Mouse (Mus musculus): Measurements from ENCODE around the gene Kcnk10.
"Not testable (repeated sequence)": the region's sequence is repeated elsewhere in the genome, so short reads cannot be mapped to it uniquely, and the experiment has no call there.

The Kcnk10 gene

DNA sequence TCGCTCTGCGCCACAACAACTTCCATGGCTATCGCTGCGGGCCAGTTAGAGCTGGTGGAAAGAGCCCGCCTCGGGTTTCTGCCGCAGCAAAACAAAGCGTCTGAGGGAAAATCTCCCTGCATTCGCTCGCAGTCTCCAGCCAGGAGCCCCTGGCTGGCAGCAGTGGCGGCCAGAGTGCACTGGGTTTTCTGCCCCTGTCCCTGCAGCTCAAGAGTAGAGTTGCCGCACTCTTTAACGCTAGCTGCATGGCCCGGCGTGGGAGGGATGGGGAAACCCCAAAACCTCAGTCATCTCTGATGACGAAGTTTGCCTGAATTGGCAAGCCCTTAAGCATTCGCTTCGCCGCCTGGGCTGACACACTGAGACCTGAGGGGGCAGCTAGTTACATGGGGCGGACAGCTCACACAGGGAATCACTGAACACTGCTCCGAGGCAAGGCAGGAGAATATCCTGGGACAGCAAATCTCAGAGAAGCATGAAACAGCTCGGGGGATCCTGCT lies at the start of gene Kcnk10:
Gene Kcnk10, minus strand, starts transcription at position 450 of the 500 bp plus-strand sequence.
- peak; percentile 74 for DNase-seq (ENCODE audit: low read depth)

GRCm38 (mm10) chr12:98627392-98628259 lies 49.5 kb upstream of the Kcnk10 start, which contains the start of gene Spata7:
Spata7 (plus strand) TSS chr12:98628157.
- DNase-seq (ENCODE audit: low read depth) = peak; percentile 82

- not testable (repeated sequence) for DNase-seq (ENCODE audit: low read depth)
Observed at GRCm38 (mm10) chr12:98623266-98623665, 45.2 kb upstream of the Kcnk10 start.

GRCm38 (mm10) chr12:98620922-98621321 lies 42.8 kb upstream of the Kcnk10 start:
- DNase-seq (ENCODE audit: low read depth) = not testable (repeated sequence)

GRCm38 (mm10) chr12:98619496-98619895 lies 41.4 kb upstream of the Kcnk10 start:
- DNase-seq (ENCODE audit: low read depth) = no peak

- DNase-seq (ENCODE audit: low read depth) = peak; percentile 10
Observed at GRCm38 (mm10) chr12:98615746-98616145, 37.6 kb upstream of the Kcnk10 start.

DNA sequence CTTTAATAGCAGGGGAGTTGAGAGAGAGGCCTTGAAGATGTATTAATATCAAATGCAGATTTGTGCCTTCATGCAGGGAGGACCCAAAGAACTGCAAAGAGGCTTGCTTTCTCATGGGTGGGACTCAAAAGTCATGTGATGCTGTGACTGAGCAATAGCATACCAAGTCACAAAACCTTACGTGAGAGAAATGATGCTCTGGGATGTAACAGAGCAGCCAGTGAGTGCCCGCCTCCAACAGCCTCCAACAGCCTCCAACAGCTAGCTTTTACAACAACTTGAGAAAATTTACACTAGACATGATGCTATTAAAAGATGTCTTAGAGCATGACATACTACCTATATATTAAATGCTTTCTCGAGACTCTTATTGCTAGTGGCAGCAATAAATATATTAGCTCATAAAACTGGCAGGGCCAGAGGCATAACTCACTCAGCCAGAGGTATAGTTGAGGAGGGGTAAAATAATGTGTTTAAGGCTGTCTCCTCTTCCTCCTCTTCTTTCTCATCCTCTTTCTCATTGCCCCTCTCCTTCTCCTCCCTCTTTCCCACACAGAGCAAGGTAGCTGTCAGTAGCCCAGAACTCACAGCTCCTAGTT lies 36.9 kb upstream of the Kcnk10 start:
- no peak for DNase-seq (ENCODE audit: low read depth)

DNA sequence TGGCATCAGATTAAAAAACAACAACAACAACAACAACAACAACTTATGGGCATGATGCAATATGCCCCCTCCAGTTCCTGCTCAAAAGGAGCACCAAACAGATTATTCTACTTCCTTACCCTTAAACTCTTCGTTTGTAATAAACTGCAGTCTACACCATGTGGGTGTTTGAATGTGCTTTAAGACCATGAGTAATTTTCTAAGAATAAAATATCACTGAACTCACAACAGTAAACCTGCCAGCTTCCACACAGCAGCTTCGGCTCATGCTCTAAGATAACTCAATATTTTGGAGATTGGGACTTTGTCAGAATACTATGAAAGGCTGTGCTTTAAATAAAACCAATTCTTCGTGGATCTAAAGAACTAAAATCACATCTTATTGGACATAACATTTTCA lies 32.2 kb upstream of the Kcnk10 start:
- no peak for DNase-seq (ENCODE audit: low read depth)

GRCm38 (mm10) chr12:98606595-98607290 lies 28.6 kb upstream of the Kcnk10 start:
- no peak for DNase-seq (ENCODE audit: low read depth)

- no peak for DNase-seq (ENCODE audit: low read depth)
Observed at GRCm38 (mm10) chr12:98605264-98605663, 27.2 kb upstream of the Kcnk10 start.

DNA sequence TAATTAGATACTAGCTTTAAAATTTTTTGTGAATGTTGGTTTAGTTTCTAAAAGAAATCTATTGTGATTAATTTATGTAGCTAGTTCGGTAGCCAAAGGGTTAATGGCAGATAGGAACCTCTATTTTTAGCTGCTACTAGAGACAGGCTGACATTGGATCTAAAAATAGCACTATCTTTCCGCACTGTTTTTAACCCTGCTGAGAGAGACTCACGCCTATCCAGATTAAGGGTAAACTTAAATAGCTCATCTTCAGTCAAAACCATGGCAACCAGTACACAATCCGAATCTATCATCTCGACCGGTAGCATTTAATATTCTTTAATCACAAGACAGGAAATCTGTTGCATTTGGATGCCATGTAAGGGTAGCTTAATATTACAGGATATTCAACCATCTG lies 24.0 kb upstream of the Kcnk10 start:
- DNase-seq (ENCODE audit: low read depth) = peak; percentile 19

DNA sequence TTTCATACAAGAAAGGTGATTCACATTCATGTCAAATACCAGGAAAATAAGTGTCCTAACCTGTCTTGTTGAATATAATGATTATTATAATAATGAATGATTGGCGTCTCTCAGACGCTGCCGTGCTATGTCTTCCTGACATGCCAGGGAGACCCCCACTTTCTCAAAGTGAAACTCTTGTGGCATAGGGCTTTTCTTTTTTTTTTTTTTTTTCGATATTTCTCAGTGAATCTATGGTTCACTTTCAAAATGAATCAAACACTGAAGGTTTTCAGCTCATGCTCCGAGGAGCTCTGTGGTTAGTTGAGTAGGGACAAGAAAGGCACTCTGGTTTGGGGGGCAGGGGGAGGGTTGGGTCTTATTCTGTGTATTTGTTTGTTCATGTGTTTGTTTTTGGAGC lies 22.8 kb upstream of the Kcnk10 start:
- peak; percentile 57 for DNase-seq (ENCODE audit: low read depth)

- no peak for DNase-seq (ENCODE audit: low read depth)
Observed at GRCm38 (mm10) chr12:98591016-98591415, 12.9 kb upstream of the Kcnk10 start.

DNA sequence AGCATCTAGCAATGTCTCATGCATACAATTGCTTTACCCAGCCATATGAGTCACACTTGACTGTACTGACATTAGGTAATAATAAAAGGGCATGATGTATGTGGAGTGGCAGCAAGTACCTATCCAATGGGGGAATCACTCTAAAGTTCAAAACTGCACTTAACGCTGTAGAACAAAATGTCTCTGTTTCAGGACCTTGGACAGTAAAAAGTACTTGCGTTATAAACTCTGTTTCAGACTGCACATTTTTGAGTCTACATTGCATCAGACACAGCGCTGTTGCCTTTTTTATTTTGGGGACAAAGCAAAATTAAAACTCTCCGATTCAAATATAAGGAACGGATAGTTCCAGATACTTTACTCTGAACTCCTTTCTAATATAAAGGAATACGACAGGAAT lies 10.5 kb upstream of the Kcnk10 start:
- no peak for DNase-seq (ENCODE audit: low read depth)

DNA sequence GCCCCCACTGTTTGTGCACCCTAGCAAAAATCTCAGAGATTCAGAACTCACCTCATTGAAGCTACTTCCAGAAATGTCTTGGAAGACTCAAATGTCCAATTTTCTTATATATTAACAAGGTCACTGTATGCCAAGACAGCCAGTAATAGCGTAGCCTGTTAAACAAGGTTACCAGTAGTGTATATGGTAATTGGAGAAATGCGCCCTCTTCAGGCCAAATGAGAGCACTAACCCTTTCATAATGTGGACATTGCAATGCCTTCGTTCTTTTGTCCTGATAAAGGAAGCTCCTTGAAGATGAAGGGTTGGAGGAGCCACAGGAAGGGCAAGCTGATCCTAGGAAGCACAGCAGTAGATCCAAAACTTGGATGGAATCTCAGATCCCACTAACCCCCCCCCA lies 7.2 kb upstream of the Kcnk10 start:
- DNase-seq (ENCODE audit: low read depth) = peak; percentile 42

- DNase-seq (ENCODE audit: low read depth) = no peak
Observed at GRCm38 (mm10) chr12:98575942-98576550, 2.1 kb downstream of the Kcnk10 start.

DNA sequence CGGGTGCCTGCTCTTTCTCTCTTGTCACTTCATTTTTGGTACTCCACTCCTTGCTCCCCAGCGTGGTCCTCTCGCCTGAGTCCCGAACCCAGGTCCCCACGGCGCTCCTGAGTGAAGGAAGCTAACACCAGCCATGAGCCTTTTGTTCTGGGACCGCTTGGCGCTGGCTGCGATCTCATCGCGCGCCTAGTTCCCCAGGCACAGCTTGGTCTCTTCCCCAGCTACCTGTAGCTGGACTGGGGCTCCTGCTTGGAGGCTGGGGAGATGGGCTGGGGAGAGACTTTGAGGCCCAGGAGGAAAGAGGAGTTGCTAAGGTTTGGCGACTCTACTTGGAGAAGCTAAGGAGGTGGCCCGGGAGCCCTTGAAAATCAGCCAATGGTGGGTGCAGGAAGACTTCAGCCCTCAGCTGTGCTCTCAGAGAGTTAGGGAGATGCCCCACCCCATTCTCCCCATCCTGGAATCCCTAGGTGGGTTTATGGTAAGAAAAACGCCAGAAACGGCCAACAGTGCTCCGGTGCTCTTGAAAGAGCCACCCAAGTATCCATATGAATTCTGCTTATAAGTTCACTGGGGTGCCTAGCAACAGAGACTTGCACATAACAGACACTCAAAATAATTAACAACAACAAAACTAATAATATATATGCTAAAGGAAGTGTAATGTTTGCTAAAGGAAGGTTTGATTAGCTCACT lies 2.8 kb downstream of the Kcnk10 start:
- DNase-seq (ENCODE audit: low read depth) = no peak

GRCm38 (mm10) chr12:98574353-98575194 lies 3.5 kb downstream of the Kcnk10 start:
- no peak for DNase-seq (ENCODE audit: low read depth)

DNA sequence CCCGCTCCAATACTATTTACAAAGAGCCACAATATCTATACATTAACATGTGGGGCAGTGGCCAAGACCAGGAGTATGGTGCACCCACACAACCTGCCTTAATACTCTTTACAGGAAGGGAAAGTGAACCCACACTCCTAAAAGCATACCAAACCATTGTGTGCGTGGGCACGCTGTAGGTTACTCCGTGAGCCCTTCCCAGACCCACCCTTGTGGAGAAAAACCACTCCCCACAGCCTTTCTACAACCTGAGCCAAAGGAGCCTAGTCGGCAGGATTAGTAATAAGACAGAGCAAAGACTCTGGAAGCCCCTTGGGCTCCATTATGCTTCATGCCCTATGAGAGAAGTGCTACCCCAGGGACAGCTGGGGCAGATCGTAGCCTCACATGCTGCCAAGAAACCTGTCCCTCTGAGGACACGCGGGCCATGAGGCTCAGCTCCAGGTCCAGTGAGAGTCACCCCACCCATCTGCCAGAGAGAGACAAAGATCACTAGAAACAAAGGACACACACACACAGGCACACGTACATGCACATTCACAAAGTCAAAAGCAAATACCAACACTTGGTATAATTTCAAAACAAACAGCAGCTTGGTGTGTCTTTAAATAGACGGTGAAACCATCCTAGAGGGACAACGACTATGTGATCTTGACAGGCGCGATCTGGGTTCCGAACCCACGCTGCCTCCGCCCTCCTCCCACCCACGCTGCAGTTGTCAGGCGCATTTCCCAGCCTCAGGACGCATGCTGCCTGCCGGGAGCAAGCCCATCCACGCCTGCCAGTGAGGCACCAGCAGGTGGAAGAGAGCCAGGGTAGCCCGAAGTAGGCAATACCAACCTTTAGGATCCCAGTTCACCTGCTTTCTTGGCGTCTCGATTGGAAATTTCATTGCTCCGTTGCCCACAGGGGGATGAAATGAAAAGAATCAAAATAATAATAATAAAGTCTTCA lies 4.5 kb downstream of the Kcnk10 start:
- no peak for DNase-seq (ENCODE audit: low read depth)

Measured in induced T-regulatory cell, adult 2 months (primary cell).